Mouse (Mus musculus): ENCODE data around the gene Bbs4. TPM values are rescaled to one million over a fixed set of nuclear protein-coding genes. Genes with fewer than 3 reads are reported as not detected.
A peak's percentile ranks its signal among the peaks of the same experiment; 100 is the strongest.

Gene Bbs4
- polyA plus RNA-seq, 1 experiment from 2014 or later, result 46.2 TPM

DNA sequence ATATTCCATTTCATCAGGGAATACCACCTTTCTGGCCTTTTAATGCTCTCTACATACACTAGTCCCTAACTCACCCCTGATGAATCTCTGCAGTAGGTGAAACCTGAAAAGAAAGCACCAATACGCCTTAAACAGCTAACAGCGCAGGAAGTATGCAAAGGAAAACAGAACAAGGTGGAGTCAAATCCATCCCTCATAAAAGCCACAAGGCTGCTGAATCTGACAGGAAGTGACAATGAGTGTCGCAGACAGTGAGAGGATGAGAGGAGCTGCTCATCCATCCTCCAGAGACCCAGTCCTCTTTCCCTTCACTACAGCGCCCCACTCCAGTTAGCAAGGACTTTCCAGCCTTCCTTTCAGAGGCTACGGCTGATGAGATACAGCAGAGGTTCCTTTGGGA is 14.9 kb downstream of the Bbs4 start:
- Histone ChIP-seq H3K4me1 (no peaks in the 10 kb centered on the region), H3K27me3 (replicated peaks) (no peaks in the 10 kb centered on the region), H3K27ac (no peak overlapping the region), H3K9me3 (no peaks in the 10 kb centered on the region), H3K9ac (no peak overlapping the region), H3K36me3 (replicated peaks) (peaks cover 27% of the 10 kb centered on the region), H3K4me2 (no peak overlapping the region), H3K4me3 (no peak overlapping the region)
- 79% methylated on average over 5 of the region's 5 CpGs for WGBS
- no peak for ATAC-seq (replicated peaks)

GRCm38 (mm10) chr9:59337889-59338288 is 15.4 kb downstream of the Bbs4 start:
- 97% methylated on average over 5 of the region's 5 CpGs for WGBS
- Histone ChIP-seq H3K9me3 (no peaks in the 10 kb centered on the region), H3K27ac (no peak overlapping the region), H3K4me2 (no peak overlapping the region), H3K36me3 (replicated peaks) (peaks cover 32% of the 10 kb centered on the region), H3K9ac (no peak overlapping the region), H3K4me1 (no peaks in the 10 kb centered on the region), H3K27me3 (replicated peaks) (no peaks in the 10 kb centered on the region), H3K4me3 (no peak overlapping the region)
- no peak for ATAC-seq (replicated peaks)

- Histone ChIP-seq H3K4me1 (no peaks in the 10 kb centered on the region), H3K9ac (no peak overlapping the region), H3K4me3 (no peak overlapping the region), H3K27me3 (replicated peaks) (no peaks in the 10 kb centered on the region), H3K36me3 (replicated peaks) (peaks cover 33% of the 10 kb centered on the region), H3K4me2 (no peak overlapping the region), H3K27ac (no peak overlapping the region), H3K9me3 (no peaks in the 10 kb centered on the region)
- WGBS, result 96% methylated on average over 3 of the region's 3 CpGs
- ATAC-seq (replicated peaks), result no peak
Observed at GRCm38 (mm10) chr9:59336539-59336938, 16.8 kb downstream of the Bbs4 start.

GRCm38 (mm10) chr9:59330055-59330454 is 23.3 kb downstream of the Bbs4 start:
- Histone ChIP-seq H3K4me2 (no peak overlapping the region), H3K27ac (no peak overlapping the region), H3K9ac (no peak overlapping the region), H3K9me3 (no peaks in the 10 kb centered on the region), H3K27me3 (replicated peaks) (no peaks in the 10 kb centered on the region), H3K36me3 (replicated peaks) (peaks cover 39% of the 10 kb centered on the region), H3K4me3 (no peak overlapping the region), H3K4me1 (no peaks in the 10 kb centered on the region)
- WGBS, result 95% methylated on average over 5 of the region's 5 CpGs
- no peak for ATAC-seq (replicated peaks)

DNA sequence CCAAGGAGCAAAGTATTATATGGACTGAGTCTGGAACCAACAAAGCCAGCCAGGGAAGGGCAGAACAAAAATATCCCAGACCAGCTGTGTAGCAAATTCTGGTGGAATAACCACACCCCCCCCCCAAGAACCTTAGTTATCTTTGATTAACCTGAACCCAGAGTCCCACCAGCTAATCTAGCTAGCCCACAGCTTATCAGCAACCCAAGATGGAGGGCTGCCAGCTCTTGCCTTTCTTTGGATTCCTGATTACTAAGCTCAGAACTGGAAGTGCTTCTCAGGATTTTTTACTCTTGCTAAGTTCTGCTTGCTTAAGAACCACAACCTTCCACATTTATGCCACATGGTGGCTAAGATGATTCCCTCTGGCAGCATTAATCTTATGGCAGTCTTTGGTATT is 29.0 kb downstream of the Bbs4 start:
- Histone ChIP-seq H3K4me3 (no peak overlapping the region), H3K9me3 (no peaks in the 10 kb centered on the region), H3K9ac (no peak overlapping the region), H3K27ac (no peak overlapping the region), H3K36me3 (replicated peaks) (peaks cover 50% of the 10 kb centered on the region), H3K4me1 (no peaks in the 10 kb centered on the region), H3K4me2 (no peak overlapping the region), H3K27me3 (replicated peaks) (no peaks in the 10 kb centered on the region)
- no peak for ATAC-seq (replicated peaks)

- Histone ChIP-seq H3K27ac (no peak overlapping the region), H3K4me2 (no peak overlapping the region), H3K9ac (no peak overlapping the region), H3K36me3 (replicated peaks) (peaks cover 31% of the 10 kb centered on the region), H3K4me1 (no peaks in the 10 kb centered on the region), H3K4me3 (no peak overlapping the region), H3K9me3 (no peaks in the 10 kb centered on the region), H3K27me3 (replicated peaks) (no peaks in the 10 kb centered on the region)
- WGBS, result 91% methylated on average over 3 of the region's 3 CpGs
- ATAC-seq (replicated peaks), result no peak
Observed at GRCm38 (mm10) chr9:59316206-59316605, 37.1 kb downstream of the Bbs4 start.

GRCm38 (mm10) chr9:59311284-59311670 is 42.0 kb downstream of the Bbs4 start:
- Histone ChIP-seq H3K27ac (no peak overlapping the region), H3K4me1 (no peaks in the 10 kb centered on the region), H3K4me2 (no peak overlapping the region), H3K4me3 (no peak overlapping the region), H3K9me3 (no peaks in the 10 kb centered on the region), H3K36me3 (replicated peaks) (peaks cover 26% of the 10 kb centered on the region), H3K9ac (no peak overlapping the region), H3K27me3 (replicated peaks) (no peaks in the 10 kb centered on the region)
- ATAC-seq (replicated peaks), result no peak
- WGBS, result 72% methylated on average over 3 of the region's 3 CpGs

DNA sequence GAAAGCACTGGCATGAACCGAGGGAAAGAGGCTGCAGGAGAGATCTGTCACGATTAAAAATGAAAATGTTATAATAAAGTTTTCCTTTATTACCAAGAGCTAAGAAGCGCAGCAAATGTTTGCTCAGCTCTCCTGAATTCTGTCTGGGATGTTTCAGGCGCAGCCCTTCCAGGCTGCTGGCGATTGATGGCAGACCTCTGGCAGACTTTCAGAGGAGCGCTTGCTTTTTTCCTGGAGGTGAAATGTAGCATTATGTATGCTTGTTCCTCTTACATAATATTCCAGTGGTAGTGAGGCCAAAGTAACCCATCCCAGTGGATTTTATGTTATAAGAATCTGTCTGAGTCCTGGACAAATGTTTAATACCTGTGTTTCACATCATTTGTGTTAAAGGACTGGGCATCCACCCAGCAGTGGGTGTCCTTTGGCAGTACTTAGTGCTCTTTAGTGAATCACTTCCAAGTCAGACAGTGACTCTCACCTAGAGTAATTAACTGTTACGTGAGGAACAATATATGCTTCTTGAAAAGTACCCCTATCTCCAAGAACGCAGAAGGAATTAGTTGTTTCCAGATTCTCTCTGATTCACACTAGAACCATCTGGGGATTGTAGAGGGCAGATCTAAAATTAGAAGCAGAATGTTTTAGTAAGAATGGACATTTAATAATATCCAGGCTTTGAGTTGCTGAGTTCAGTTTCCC is 42.6 kb downstream of the Bbs4 start:
- Histone ChIP-seq H3K36me3 (replicated peaks) (peaks cover 26% of the 10 kb centered on the region), H3K9me3 (no peaks in the 10 kb centered on the region)

DNA sequence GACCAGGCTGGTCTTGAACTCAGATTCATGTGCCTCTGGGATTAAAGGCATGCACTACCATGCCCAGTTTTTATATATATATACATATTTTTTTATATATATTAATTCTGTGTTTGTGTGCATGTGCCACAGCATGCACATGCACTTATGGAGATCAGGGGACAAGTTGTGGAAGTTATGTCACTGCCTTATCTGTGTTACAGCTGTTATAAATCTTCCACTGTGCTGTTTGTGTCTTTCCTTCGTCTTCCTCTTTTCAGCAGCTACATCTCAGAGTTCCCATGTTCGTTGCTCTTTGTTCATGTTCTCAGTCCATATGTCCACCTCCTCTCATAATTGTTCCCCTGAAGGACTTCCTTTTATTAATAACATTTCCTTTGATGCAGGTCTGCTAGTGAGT is 45.4 kb downstream of the Bbs4 start:
- Histone ChIP-seq H3K27ac (no peak overlapping the region), H3K9ac (no peak overlapping the region), H3K4me3 (no peak overlapping the region), H3K4me1 (no peaks in the 10 kb centered on the region), H3K9me3 (no peaks in the 10 kb centered on the region), H3K36me3 (replicated peaks) (peaks cover 10% of the 10 kb centered on the region), H3K4me2 (no peak overlapping the region), H3K27me3 (replicated peaks) (no peaks in the 10 kb centered on the region)
- ATAC-seq (replicated peaks), result no peak
- WGBS, result 96% methylated on average over 2 of the region's 2 CpGs

More for the DNA sequence above, 42.6 kb downstream of the Bbs4 start:
- Histone ChIP-seq H3K27me3 (replicated peaks) (no peaks in the 10 kb centered on the region), H3K4me1 (no peaks in the 10 kb centered on the region), H3K4me3 (no peak overlapping the region), H3K9ac (no peak overlapping the region), H3K4me2 (no peak overlapping the region), H3K27ac (no peak overlapping the region)
- ATAC-seq (replicated peaks), result no peak
- 90% methylated on average over 8 of the region's 8 CpGs for WGBS

GRCm38 (mm10) chr9:59296419-59296818 is 56.9 kb downstream of the Bbs4 start:
- Histone ChIP-seq H3K27ac (no peak overlapping the region), H3K9me3 (no peaks in the 10 kb centered on the region), H3K36me3 (replicated peaks) (no peaks in the 10 kb centered on the region; the same call in 1 of the 2 replicates), H3K4me1 (peaks cover 13% of the 10 kb centered on the region), H3K27me3 (replicated peaks) (no peaks in the 10 kb centered on the region), H3K4me3 (no peak overlapping the region), H3K9ac (no peak overlapping the region), H3K4me2 (no peak overlapping the region)
- ATAC-seq (replicated peaks), result no peak
- 90% methylated on average over 2 of the region's 2 CpGs for WGBS

DNA sequence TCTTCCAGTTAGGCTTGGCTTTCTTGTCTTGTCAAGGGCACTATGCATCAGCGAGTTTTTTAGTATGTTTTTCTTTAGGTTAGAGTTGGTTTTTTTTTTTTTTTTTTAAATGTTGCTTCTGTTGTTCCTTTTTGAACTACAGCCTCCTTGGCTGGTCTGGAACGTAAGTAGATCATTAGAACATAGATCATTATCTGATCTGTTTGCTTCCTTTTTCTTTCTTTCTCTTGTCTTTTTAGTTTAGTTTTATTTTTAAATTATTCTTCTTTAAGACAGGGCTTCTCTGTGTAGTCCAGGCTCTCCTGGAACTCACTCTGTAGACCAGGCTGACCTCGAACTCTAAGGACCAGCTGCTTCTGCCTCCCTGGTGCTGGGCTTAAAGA is 60.8 kb downstream of the Bbs4 start:
- 51% methylated on average over 3 of the region's 3 CpGs for WGBS
- no peak overlapping the region for H3K27ac ChIP-seq
- no peak for ATAC-seq (replicated peaks)
- H3K4me3 ChIP-seq, result peak overlapping the region; percentile 94
- no peaks in the 10 kb centered on the region for H3K27me3 ChIP-seq (replicated peaks)
- H3K9me3 ChIP-seq, result no peaks in the 10 kb centered on the region
- peaks cover 19% of the 10 kb centered on the region for H3K4me1 ChIP-seq
- H3K4me2 ChIP-seq, result peak overlapping the region; percentile 72
- H3K9ac ChIP-seq, result peak overlapping the region; percentile 83
- no peaks in the 10 kb centered on the region for H3K36me3 ChIP-seq (replicated peaks)

- H3K4me1 ChIP-seq, result peaks cover 19% of the 10 kb centered on the region
- ATAC-seq (replicated peaks), result peak; percentile 73
- H3K27ac ChIP-seq, result peak overlapping the region; percentile 93
- peak overlapping the region; percentile 83 for H3K9ac ChIP-seq
- H3K36me3 ChIP-seq (replicated peaks), result no peaks in the 10 kb centered on the region
- no peaks in the 10 kb centered on the region for H3K9me3 ChIP-seq
- peak overlapping the region; percentile 94 for H3K4me3 ChIP-seq
- peak overlapping the region; percentile 72 for H3K4me2 ChIP-seq
- no peaks in the 10 kb centered on the region for H3K27me3 ChIP-seq (replicated peaks)
- 2% methylated on average over 50 of the region's 50 CpGs for WGBS
Observed at GRCm38 (mm10) chr9:59291688-59292492, 61.4 kb downstream of the Bbs4 start.
